Mouse (Mus musculus): ENCODE results near the gene Prkar2b. TPM values are rescaled to one million over a fixed set of nuclear protein-coding genes. Genes with fewer than 3 reads are reported as not detected.

Prkar2b gene
- total RNA-seq, 1 experiment from 2014 or later: 295 TPM

GRCm38 (mm10) chr12:31920464-31921405, 140.4 kb downstream of the Prkar2b start:
- DNase-seq: no peak

GRCm38 (mm10) chr12:31917245-31917644, 143.9 kb downstream of the Prkar2b start:
- peak; percentile 73 for DNase-seq

GRCm38 (mm10) chr12:31916691-31917090, 144.4 kb downstream of the Prkar2b start:
- no peak for DNase-seq

- DNase-seq: peak; percentile 50
These were observed 147.5 kb downstream of the Prkar2b start for GRCm38 (mm10) chr12:31913614-31914013.

GRCm38 (mm10) chr12:31912966-31913551, 148.0 kb downstream of the Prkar2b start:
- DNase-seq: no peak

Other genes starting within 250 kb of the Prkar2b start
- 121 and 130 TPM in 2 replicates for gene Hbp1, start 110.8 kb downstream of the Prkar2b start, total RNA-seq (2021)
- gene Pik3cg, start 147.4 kb upstream of the Prkar2b start, total RNA-seq (2021): 1.1 and 2.4 TPM in 2 replicates